Mouse (Mus musculus) neural tube, embryonic 15.5 days (tissue): ENCODE data around the gene Fanca. TPM values are rescaled to one million over a fixed set of nuclear protein-coding genes. Genes with fewer than 3 reads are reported as not detected.

Experiments
- ATAC-seq: fragments of 200-750 bp; cut with Nextera tagmentation; 2 replicates; pipeline ENCODE4 v1.8.0; 2017; ENCODE audit warnings: mild to moderate bottlenecking, moderate TSS enrichment, moderate library complexity; ENCODE audit not compliant: low FRiP score
- H3K27ac ChIP-seq: fragments of 300-500 bp; sonication (generic); replicated peaks from 2 replicates; pipeline ENCODE4 v1.5.1; 2015; ENCODE audit warnings: mild to moderate bottlenecking, inconsistent platforms
- H3K27me3 ChIP-seq: fragments of 300-500 bp; sonication (generic); replicated peaks from 2 replicates; pipeline ENCODE4 v1.6.1; 2015; ENCODE audit warnings: inconsistent platforms
- H3K36me3 ChIP-seq: fragments of 300-500 bp; sonication (generic); 2 replicates; pipeline ENCODE4 v1.6.1; 2015; ENCODE audit warnings: inconsistent platforms
- H3K4me1 ChIP-seq: fragments of 300-500 bp; sonication (generic); 2 replicates; pipeline ENCODE4 v1.6.1; 2015; ENCODE audit warnings: inconsistent platforms
- H3K4me2 ChIP-seq: fragments of 300-500 bp; sonication (generic); 2 replicates; pipeline ENCODE4 v1.6.1; 2015; ENCODE audit warnings: inconsistent platforms, mild to moderate bottlenecking, moderate library complexity
- H3K4me3 ChIP-seq: fragments of 300-500 bp; sonication (generic); replicated peaks from 2 replicates; pipeline ENCODE4 v1.5.1; 2015; ENCODE audit warnings: mild to moderate bottlenecking, inconsistent platforms
- H3K9ac ChIP-seq: fragments of 300-500 bp; sonication (generic); replicated peaks from 2 replicates; pipeline ENCODE4 v1.6.1; 2015; ENCODE audit warnings: mild to moderate bottlenecking, inconsistent platforms
- H3K9me3 ChIP-seq: fragments of 300-500 bp; sonication (generic); replicated peaks from 2 replicates; pipeline ENCODE4 v1.6.1; 2016; ENCODE audit warnings: inconsistent platforms
- WGBS: fragments of 180-500 bp; shearing (Covaris S2); methylation state at CpG from one replicate; pipeline ENCODE4 v1.1.7; 2015; ENCODE audit warnings: mixed read lengths; 5-methylcytosine and 5-hydroxymethylcytosine counted together
- polyA plus RNA-seq: library from polyadenylated mRNA; unstranded; fragments of >200 nt; fragmentation: Nextera tagmentation; extraction: Ambion mirVana; gene quantifications from 2 replicates; pipeline ENCODE4 v1.2.1, GENCODE M21; 2015

The Fanca gene
- polyA plus RNA-seq, 1 experiment from 2014 or later, result 6.1 TPM

DNA sequence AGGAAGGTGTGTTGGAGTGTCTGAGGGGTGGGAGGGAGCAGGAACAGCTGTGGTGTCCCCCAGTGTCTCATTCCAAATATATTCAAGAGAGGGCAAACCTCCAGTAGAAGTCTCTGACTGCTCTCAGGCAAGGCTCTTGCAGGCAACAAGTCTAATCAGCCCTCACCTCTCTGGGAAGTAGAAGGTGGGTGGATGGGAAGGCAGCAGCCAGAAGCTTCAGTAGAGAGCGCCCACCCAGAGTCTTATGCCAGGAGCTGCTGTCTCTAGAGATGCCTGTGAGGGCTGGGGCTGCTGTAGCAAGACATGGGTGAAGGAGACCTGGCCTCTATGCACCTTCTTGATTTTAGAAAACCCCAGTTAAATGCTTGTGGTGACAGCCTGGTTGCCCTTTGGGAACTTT is 90.0 kb downstream of the Fanca start:
- Histone ChIP-seq H3K9ac (no peak overlapping the region), H3K4me3 (no peak overlapping the region), H3K9me3 (no peaks in the 10 kb centered on the region), H3K27ac (no peak overlapping the region), H3K4me2 (no peak overlapping the region), H3K36me3 (peaks cover 29% of the 10 kb centered on the region), H3K4me1 (peaks cover 22% of the 10 kb centered on the region), H3K27me3 (0 out of 2 replicates have a peak, but pooled peaks cover 4% of the 10 kb centered on the region)
- no peak for ATAC-seq
- 88% methylated on average over 1 of the region's 1 CpGs for WGBS

GRCm38 (mm10) chr8:123224278-123225266 is 93.8 kb downstream of the Fanca start, which contains the start of gene Cdk10:
TSS of gene Cdk10 (plus strand) at chr8:123224842.
- Histone ChIP-seq H3K36me3 (peaks cover 24% of the 10 kb centered on the region), H3K4me2 (peak within 1 kb of the TSS; percentile 92), H3K9ac (peak within 1 kb of the TSS; percentile 90), H3K27me3 (no peaks in the 10 kb centered on the region), H3K4me1 (peaks cover 19% of the 10 kb centered on the region), H3K4me3 (peak within 1 kb of the TSS; percentile 82), H3K27ac (peak within 1 kb of the TSS; percentile 90), H3K9me3 (no peaks in the 10 kb centered on the region)
- 3% methylated on average over 59 of the region's 59 CpGs for WGBS
- peak; percentile 90 for ATAC-seq

- no peak overlapping the region for H3K27ac ChIP-seq
- 81% methylated on average over 1 of the region's 1 CpGs for WGBS
- no peaks in the 10 kb centered on the region for H3K27me3 ChIP-seq
- no peaks in the 10 kb centered on the region for H3K9me3 ChIP-seq
- H3K4me3 ChIP-seq, result no peak overlapping the region
- no peak for ATAC-seq
- no peak overlapping the region for H3K9ac ChIP-seq
- peaks cover 16% of the 10 kb centered on the region for H3K4me1 ChIP-seq
- H3K36me3 ChIP-seq, result no peaks in the 10 kb centered on the region
- H3K4me2 ChIP-seq, result no peak overlapping the region
Measured at GRCm38 (mm10) chr8:123220917-123221316, 97.5 kb downstream of the Fanca start.

Other genes starting within 250 kb of the Fanca start
- 659 and 826 TPM in 2 replicates for gene Rpl13, start 216.2 kb downstream of the Fanca start, polyA plus RNA-seq
- 3.7 and 4.7 TPM in 2 replicates for gene Cpne7, start 201.2 kb downstream of the Fanca start, polyA plus RNA-seq
- 2.2 and 3.4 TPM in 2 replicates for gene Sult5a1, start 160.3 kb downstream of the Fanca start, polyA plus RNA-seq
- gene Dpep1, start 132.3 kb downstream of the Fanca start, polyA plus RNA-seq, result 0.41 and 1.1 TPM in 2 replicates
- 174 and 182 TPM in 2 replicates for gene Chmp1a, start 105.8 kb downstream of the Fanca start, polyA plus RNA-seq
- 6.5 and 6.6 TPM in 2 replicates for gene Spata33, start 105.7 kb downstream of the Fanca start, polyA plus RNA-seq
- 42.3 and 44.2 TPM in 2 replicates for gene Cdk10, start 93.7 kb downstream of the Fanca start, polyA plus RNA-seq
- gene Spata2l, start 82.3 kb downstream of the Fanca start, polyA plus RNA-seq, result 11.3 and 12.8 TPM in 2 replicates
- gene Zfp276, start 64.4 kb downstream of the Fanca start, polyA plus RNA-seq, result 21.6 and 21.7 TPM in 2 replicates
- 55.6 and 61.5 TPM in 2 replicates for gene Vps9d1, start 64.2 kb downstream of the Fanca start, polyA plus RNA-seq
- gene Spire2, start 14.1 kb upstream of the Fanca start, polyA plus RNA-seq, result 37.9 and 44.0 TPM in 2 replicates
- 368 and 390 TPM in 2 replicates for gene Tcf25, start 55.2 kb upstream of the Fanca start, polyA plus RNA-seq
- 0.20 and 0.22 TPM in 2 replicates for gene Mc1r, start 88.5 kb upstream of the Fanca start, polyA plus RNA-seq
- gene Tubb3, start 92.8 kb upstream of the Fanca start, polyA plus RNA-seq, result 1,289 and 1,555 TPM in 2 replicates
- gene Def8, start 105.0 kb upstream of the Fanca start, polyA plus RNA-seq, result 46.8 and 52.3 TPM in 2 replicates
- 47.3 and 50.7 TPM in 2 replicates for gene Afg3l1, start 159.3 kb upstream of the Fanca start, polyA plus RNA-seq
- gene Dbndd1, start 196.9 kb upstream of the Fanca start, polyA plus RNA-seq, result 67.0 and 84.1 TPM in 2 replicates
- 34.3 and 37.5 TPM in 2 replicates for gene Gas8, start 200.3 kb upstream of the Fanca start, polyA plus RNA-seq